Mouse (Mus musculus) left cerebral cortex, postnatal 4 days (tissue): ENCODE results near the gene Dus2. TPM values are rescaled to one million over a fixed set of nuclear protein-coding genes. Genes with fewer than 3 reads are reported as not detected.

ENCODE experiments used
- DNase-seq: peaks from one replicate; pipeline ENCODE4 v3.0.0-alpha.2; 2022
- intact Hi-C: fragments of 180-260 bp; cut with DNase I; formaldehyde crosslinking; loops from one replicate; pipeline ENCODE4 v1.15.1; 2025
- total RNA-seq, 2 experiments: library from RNA; stranded (reverse); gene quantifications; 2 replicates each; pipeline ENCODE4 v1.2.3; 2021

Gene Dus2
- total RNA-seq, 2 experiments from 2014 or later, result 19.6 to 23.8 TPM

DNA sequence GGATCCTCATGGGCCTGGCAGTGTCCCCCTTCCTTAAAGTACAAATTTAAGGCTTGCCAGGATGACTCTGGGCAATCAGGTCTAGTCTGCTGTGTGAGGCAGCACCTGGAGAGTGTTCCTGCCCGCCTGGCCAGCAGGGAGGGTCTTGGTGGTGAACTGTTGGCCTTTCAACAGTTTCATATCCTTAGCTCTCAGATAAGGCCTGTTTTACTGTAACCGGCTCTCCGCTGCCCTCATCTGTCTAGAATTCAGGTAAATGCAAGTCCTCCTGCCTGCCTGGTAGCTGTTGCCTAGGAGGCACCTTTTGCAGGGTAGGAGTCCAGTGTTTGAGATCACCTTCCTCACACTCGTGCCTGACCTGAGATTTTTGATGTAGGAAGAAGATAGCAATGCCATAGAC, 49.1 kb downstream of the Dus2 start:
- no peak for DNase-seq
- intact Hi-C loops, result no loop called here

DNA sequence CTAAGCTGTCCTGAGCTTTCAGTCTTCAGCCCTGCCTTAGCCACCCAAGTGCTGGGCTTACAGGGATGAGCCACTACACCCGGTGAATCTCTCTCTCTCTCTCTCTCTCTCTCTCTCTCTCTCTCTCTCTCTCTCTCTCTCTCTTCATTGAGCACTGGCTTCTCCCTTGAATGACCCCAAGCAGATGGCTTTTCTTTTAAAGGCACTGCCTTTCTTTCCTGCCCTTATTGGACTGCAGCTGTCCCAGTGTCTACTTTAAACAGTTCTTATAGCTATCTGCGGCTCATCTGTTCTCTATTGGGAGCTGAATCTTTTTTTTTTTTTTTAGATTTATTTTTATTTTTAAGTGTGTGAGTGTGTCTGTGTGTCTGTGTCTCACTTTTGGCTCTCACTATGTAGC, 51.9 kb downstream of the Dus2 start:
- no peak for DNase-seq

GRCm38 (mm10) chr8:106044151-106044550, 53.0 kb downstream of the Dus2 start:
- no peak for DNase-seq
- intact Hi-C loops, result no loop called here

More for the DNA sequence above, 51.9 kb downstream of the Dus2 start:
- intact Hi-C loops, result no loop called here

- intact Hi-C loops, result no loop called here
- DNase-seq, result no peak
Observed at GRCm38 (mm10) chr8:106046872-106047559, 55.9 kb downstream of the Dus2 start.

DNA sequence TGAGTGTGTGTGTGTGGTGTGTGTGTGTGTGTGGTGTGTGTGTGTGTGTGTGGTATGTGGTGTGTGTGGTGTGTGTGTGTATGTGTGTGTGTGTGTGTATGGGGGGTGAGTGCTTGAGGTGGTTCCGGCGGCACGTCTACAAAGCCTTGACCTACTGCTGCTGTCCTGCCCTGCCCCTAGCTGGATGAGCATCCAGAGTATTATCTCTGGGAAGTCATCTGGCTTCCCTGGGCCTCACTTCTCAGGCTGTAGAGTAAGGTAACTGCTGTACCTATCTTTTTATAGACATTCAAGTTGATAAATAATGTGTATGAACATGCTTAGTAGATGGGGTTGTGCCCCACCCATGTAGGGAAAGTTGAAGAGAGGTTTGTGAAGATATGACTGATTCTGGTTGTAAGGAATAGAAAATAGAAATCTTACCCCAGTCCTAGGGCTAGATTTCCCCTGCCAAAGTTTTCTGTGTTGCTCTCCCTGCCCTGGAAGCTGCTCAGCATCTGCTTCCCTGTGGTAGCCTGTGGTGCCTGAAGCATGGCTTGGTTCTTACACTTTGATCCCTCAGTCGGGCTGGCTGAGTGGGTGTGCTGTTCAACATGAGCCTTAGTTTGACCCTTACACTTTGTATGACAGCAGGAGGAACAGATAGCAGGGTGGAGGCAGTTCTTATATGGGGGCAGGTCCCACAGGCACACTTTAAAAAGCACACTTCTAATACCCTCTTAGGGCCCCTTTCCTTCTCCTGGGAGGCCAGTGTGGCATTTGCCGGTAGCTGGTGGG, 56.9 kb downstream of the Dus2 start:
- intact Hi-C loops, result no loop called here
- DNase-seq, result no peak

DNA sequence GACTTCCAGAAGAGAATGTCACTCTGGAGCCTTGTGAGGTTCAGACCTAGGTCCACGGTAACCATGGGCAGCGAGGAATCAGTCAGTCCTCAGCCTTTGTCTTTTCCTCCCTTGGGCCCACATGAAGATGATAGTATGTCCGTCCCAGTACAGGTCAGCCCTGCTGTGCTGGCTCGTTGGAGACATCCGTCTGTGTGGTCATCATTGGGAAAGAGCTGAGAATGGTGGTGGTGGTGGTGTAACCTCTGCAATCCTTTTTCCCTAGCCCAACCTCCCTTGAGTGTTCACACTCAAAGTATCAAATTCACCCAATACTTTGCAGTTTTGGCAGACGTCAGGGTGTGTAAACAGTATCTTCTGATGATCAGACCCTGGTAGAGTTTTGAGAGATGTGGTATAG, 58.7 kb downstream of the Dus2 start:
- no peak for DNase-seq
- intact Hi-C loops, result no loop called here

GRCm38 (mm10) chr8:106051068-106051467, 59.9 kb downstream of the Dus2 start:
- intact Hi-C loops, result no loop called here
- no peak for DNase-seq

DNA sequence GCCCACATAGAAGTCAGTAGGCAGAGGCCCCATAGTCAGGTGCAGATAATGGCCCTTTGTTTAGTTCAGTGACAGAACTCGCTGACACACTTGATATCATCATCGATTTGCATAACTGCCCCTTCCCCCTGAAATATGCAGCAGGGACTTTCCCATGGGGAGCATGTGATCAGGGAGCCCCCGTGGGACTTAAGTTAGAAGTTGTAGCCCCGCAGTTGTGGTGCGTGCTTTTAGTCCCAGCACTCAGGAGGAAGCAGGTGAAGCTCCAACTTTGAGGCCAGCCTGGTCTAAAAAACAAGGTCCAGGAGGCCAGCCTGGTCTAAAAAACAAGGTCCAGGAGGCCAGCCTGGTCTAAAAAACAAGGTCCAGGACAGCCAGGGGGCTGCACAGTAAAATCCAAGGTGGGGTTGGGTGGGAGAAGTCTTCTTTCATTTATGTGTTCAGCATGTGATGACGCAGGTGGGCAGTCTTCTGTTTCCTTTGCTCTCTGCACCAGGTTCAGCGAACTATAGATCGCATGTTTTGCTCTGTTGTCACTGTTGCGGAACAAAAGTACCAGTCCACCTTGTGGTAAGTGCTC, 61.5 kb downstream of the Dus2 start:
- DNase-seq, result no peak
- intact Hi-C loops, result no loop called here

DNA sequence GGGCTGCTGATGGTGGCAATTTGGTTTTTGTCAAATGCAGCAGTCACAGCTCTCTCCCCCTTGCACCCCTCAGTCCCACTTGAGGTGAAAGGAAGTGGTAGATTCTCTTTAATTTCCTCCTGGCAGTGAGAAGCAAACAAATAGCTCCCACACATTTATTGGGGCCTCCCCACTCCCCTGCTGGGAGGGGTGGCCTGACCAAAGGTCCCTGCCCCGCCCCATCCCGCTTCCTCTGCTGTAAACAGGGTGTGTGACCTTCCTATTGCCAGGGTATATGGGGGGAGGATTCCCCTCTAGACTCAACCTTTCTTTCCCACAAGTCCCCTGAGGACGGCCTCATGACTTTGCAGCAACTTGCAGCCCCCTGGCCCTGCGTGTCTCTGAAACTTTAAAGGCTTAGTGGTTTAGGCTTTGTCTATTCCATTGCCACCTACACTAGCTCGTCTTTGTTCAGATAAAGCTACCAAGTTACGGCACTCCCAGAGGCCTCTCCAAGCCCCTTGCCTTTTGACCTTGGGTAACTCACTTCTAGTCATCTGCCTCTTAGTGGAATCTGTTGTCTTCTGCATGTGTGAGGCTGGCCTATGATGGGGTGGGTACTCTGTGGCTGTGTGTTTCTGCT, 63.2 kb downstream of the Dus2 start:
- DNase-seq, result no peak
- intact Hi-C loops, result no loop called here

- intact Hi-C loops, result no loop called here
- DNase-seq, result peak; percentile 72
Observed at GRCm38 (mm10) chr8:106055038-106055437, 63.9 kb downstream of the Dus2 start.

- intact Hi-C loops, result no loop called here
Observed at GRCm38 (mm10) chr8:106056455-106056982, 65.4 kb downstream of the Dus2 start.

DNA sequence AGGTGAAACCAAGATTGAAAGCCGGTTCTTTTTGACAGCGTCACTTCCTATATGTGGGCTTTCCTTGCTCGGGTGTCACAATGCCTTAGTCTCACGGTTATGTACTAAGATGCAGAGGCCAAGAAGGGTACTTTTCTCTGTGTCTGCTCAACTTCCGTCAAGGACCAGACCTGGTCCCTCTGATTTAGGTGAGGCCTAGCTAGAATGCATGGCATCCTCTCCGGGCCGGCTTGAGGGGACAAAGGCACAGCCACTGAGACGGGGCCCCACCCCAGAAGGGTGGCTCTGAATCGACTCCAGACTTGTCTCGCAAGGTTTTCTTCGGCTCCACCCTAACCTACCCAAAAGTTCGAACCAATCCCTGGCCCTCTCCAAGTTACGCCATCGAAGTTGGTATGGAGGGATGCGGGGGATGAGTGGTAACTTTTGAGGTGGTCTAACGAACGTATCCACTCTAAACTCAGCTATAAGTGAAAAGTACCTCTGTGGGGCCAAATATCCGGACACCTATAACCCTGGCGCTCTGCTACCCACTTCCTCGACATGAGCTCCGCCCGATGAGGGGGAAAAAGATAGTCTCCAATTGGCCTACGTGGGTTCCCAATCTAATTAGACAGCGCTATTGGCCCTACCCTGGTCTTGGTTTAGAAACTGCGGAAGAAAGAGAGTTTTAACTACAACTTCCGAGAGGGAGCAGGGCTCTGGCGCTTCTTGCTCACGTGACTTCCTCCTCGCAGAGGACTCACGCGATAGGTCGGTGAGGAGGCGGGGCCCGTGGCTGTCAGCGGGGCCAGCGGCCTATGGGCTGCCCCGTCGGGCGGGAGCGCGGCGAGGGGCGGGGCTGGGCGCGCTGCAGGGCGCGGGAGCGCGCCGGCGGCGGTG, 67.8 kb downstream of the Dus2 start, which contains the start of gene Nfatc3:
Gene Nfatc3, plus strand, starts transcription at position 110 of the 882 bp plus-strand sequence.
- intact Hi-C loops, result no loop called here
- peak; percentile 97 for DNase-seq

More at GRCm38 (mm10) chr8:106056455-106056982, 65.4 kb downstream of the Dus2 start:
- no peak for DNase-seq

- DNase-seq, result peak; percentile 47
- intact Hi-C loops, result no loop called here
Observed at GRCm38 (mm10) chr8:106059613-106060371, 68.7 kb downstream of the Dus2 start.

DNA sequence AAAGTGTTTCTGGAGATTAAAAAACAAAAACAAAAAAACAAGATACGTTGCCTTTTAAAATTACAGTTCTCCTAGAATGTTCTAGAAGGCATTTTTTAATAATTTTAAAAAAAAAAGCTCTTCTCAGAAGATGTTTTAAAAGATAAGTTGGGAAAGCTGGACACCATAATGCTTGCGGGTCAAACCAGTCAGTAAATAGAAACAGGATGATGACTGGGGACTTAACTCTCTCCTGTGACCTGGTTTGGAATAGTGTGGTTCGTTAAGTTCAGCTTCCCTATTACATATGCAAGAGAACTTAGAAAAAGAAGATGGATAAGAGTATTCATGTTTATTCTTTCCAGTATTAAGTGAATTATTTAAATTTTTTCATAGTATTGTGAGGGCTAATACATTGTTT, 69.4 kb downstream of the Dus2 start:
- intact Hi-C loops, result no loop called here
- no peak for DNase-seq

DNA sequence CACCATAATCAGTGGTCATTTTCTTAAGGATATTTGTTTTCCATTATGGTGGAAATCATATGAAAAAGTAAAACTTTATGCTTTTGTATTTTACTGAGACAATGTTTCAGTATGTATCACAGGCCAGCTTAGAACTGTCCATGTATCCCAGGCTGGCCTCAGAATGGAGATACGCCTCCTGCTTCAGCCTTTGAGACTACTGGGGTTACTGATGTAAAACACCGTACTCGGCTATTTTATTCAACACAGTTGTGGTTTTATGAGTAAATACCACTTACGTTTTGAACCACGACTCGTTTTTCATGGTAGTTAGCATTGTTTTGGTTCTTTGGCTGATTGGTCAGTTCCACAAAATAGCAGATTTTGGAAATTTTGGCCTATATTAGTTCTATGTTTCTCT, 70.5 kb downstream of the Dus2 start:
- no peak for DNase-seq
- intact Hi-C loops, result no loop called here

DNA sequence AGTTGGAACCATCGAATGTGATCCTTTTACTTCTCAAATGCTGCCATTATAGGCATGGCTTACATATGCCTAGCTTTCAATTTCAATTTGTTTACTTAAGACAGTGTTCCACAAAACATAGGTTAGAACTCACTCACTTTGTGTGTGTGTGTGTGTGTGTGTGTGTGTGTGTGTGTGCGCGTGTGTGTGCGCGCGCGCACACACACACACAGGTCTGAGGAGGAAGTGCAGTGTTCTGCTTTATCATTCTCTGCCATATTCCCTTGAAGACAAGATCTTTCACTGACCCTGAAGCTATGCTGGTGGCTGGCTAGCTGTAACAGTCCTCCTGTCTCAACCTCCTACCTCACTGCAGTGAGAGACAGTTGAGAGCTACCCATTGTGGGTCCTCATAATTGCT, 71.9 kb downstream of the Dus2 start:
- intact Hi-C loops, result no loop called here
- DNase-seq, result no peak

DNA sequence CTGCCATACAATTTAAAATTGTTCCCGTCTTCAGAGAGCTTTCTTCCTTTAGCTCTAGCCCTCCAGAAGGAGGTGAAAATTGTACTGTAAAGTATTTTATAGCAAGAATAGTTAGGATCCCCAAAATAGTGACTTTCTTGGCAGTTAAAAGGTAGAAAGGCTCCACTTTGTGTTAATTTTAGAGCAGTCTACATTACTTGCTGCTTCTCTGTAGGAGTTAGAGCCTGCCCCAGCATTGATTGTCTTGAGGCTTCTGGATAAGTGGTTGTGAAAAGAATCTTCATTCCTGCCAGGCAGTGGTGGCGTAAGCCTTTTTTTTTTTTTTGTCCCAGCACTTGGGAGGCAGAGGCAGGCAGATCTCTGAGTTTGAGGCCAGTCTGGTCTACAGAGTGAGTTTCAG, 75.6 kb downstream of the Dus2 start:
- no peak for DNase-seq

DNA sequence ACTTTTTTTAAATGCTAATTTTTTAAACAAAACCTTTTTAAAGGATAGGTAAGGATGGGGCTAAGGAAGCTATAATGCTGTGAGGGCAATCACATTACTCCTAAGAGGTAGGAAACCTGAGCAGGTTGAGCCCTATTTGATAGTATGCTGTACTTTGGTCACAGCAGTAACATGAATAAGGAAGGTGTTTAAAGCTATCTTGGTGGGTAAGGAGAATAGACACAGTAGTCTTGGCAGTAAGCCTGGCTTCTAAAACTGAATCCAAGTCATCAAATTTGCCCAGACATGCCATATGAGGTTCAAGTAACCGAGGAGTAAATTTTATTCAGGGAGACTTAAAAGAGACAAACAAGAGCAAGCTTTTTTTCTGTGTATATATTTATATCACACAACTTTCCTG, 78.4 kb downstream of the Dus2 start:
- intact Hi-C loops, result no loop called here
- no peak for DNase-seq

More for the DNA sequence above, 75.6 kb downstream of the Dus2 start:
- intact Hi-C loops, result no loop called here

DNA sequence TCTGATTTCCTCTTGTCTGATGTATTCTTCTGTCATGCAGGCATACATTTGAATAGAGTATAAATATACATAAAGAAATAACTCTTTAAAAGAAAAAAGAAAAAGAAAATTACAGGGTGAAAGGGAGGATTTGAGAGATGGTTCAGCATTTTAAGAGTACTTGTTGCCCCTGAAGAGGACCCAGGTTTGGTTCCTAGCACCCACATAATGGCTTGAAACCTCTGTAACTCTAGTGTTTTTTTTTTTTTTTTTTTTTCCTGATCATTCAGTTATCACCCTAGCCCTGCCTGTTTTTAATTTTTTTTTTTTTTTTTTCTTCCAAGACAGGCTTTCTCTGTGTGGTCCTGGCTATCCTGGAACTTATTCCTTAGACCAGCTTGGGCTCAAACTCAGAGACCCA, 81.0 kb downstream of the Dus2 start:
- DNase-seq, result no peak
- intact Hi-C loops, result no loop called here
